Mouse (Mus musculus) kidney, postnatal 0 days (tissue): ENCODE results near the gene Emc10. TPM values are rescaled to one million over a fixed set of nuclear protein-coding genes. Genes with fewer than 3 reads are reported as not detected.
A peak's percentile ranks its signal among the peaks of the same experiment; 100 is the strongest.

ENCODE experiments used
- ATAC-seq: fragments of 200-750 bp; cut with Nextera tagmentation; replicated peaks from 2 replicates; pipeline ENCODE4 v1.8.0; 2017; ENCODE audit warnings: low read depth, moderate number of reproducible peaks, moderate TSS enrichment, moderate library complexity; ENCODE audit not compliant: low FRiP score
- DNase-seq: peaks from one replicate; pipeline ENCODE4 v3.0.0-alpha.2; 2016; ENCODE audit warnings: low spot score
- H3K27ac ChIP-seq: fragments of 300-500 bp; sonication (generic); 2 replicates; pipeline ENCODE4 v1.5.1; 2014; ENCODE audit warnings: mild to moderate bottlenecking
- H3K27me3 ChIP-seq: fragments of 300-500 bp; sonication (generic); 2 replicates; pipeline ENCODE4 v1.6.1; 2014; ENCODE audit warnings: low read length, mixed read lengths; ENCODE audit not compliant: insufficient read depth
- H3K36me3 ChIP-seq: fragments of 300-500 bp; sonication (generic); 2 replicates; pipeline ENCODE4 v1.6.1; 2014; ENCODE audit warnings: low read length, mixed read lengths; ENCODE audit not compliant: insufficient read depth
- H3K4me1 ChIP-seq: fragments of 300-500 bp; sonication (generic); replicated peaks from 2 replicates; pipeline ENCODE4 v1.6.1; 2014; ENCODE audit warnings: antibody characterized with exemption, low read length, mixed read lengths; ENCODE audit not compliant: insufficient read depth
- H3K4me2 ChIP-seq: fragments of 300-500 bp; sonication (generic); 2 replicates; pipeline ENCODE4 v1.6.1; 2014; ENCODE audit warnings: mild to moderate bottlenecking, low read length, moderate library complexity, mixed read lengths
- H3K4me3 ChIP-seq: fragments of 300-500 bp; sonication (generic); replicated peaks from 2 replicates; pipeline ENCODE4 v1.5.1; 2014; ENCODE audit warnings: low read depth, low read length
- H3K9ac ChIP-seq: fragments of 300-500 bp; sonication (generic); 2 replicates; pipeline ENCODE4 v1.6.1; 2014; ENCODE audit warnings: low read depth, low read length
- H3K9me3 ChIP-seq: fragments of 300-500 bp; sonication (generic); replicated peaks from 2 replicates; pipeline ENCODE4 v1.6.1; 2016; ENCODE audit warnings: low read length, inconsistent platforms, mixed read lengths
- CTCF ChIP-seq: IDR thresholded peaks from 2 replicates; pipeline ENCODE4 v1.5.1; 2016; ENCODE audit warnings: antibody characterized with exemption, low read depth, mild to moderate bottlenecking, moderate library complexity
- WGBS: fragments of 180-500 bp; shearing (Covaris S2); extraction: QIAGEN DNeasy Blood & Tissue Kit; methylation state at CpG from one replicate; pipeline ENCODE4 v1.1.7; 2014; 5-methylcytosine and 5-hydroxymethylcytosine counted together
- polyA plus RNA-seq: library from polyadenylated mRNA; unstranded; fragments of >200 nt; fragmentation: Nextera tagmentation; extraction: Ambion mirVana; gene quantifications from 2 replicates; pipeline ENCODE4 v1.2.1, GENCODE M21; 2015

Gene Emc10
- polyA plus RNA-seq, 1 experiment from 2014 or later: 136 TPM

DNA sequence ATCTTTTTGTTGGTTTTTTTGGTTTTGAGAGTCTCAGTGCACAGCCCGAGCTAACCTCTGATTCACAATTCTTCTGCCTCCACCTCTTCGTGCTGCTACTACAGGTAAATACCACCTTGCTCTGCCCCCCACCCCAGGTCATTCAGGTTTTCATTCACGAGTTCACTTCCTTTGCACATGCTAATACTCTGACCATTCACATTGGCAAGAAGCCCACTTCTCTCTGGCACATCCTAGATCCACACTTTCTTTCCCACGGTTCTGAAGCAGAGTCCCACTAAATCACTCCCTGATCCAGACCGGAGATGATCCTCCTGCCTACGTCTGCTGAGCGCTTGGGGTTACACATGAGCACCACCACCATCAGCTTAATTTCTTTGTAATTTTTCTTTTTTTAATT lies 1.2 kb downstream of the Emc10 start:
- no peak for DNase-seq
- H3K9me3 ChIP-seq: no peaks in the 10 kb centered on the region
- no peak overlapping the region for H3K9ac ChIP-seq
- ATAC-seq: no peak
- 66% methylated on average over 7 of the region's 7 CpGs for WGBS
- peak overlapping the region; percentile 92; the same call in 1 of the 2 replicates for H3K4me2 ChIP-seq
- peaks cover 8% of the 10 kb centered on the region; the same call in 1 of the 2 replicates for H3K4me1 ChIP-seq
- H3K27me3 ChIP-seq: no peaks in the 10 kb centered on the region
- H3K36me3 ChIP-seq: peaks cover 34% of the 10 kb centered on the region
- H3K27ac ChIP-seq: no peak overlapping the region
- no peak overlapping the region for H3K4me3 ChIP-seq
- TF ChIP-seq CTCF: no peak

DNA sequence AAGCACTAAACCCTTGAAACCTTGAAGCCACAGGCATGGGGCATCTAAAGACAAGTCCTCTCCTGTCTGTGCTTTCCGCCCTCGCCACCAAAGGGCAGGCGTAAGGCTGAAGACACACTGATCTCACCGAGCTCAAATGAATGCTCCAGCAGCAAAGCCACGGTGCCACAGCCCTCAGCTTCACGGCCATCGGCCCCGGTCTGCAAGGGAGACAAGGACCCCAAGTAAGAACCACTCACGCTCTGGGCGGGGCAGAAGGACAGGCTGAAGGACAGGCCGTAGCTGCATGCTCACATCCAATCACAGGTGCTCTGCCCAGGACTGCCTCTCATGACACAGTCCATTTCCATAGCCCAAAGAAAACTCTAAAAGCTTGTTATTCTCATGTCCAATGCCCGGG lies 1.6 kb downstream of the Emc10 start:
- 90% methylated on average over 12 of the region's 12 CpGs for WGBS
- Histone ChIP-seq H3K27me3 (no peaks in the 10 kb centered on the region), H3K36me3 (peaks cover 35% of the 10 kb centered on the region), H3K4me1 (peaks cover 8% of the 10 kb centered on the region; the same call in 1 of the 2 replicates), H3K4me3 (no peak overlapping the region), H3K4me2 (no peak overlapping the region), H3K9ac (no peak overlapping the region), H3K9me3 (no peaks in the 10 kb centered on the region), H3K27ac (no peak overlapping the region)
- DNase-seq (no peak), ATAC-seq (no peak)
- TF ChIP-seq CTCF: no peak

DNA sequence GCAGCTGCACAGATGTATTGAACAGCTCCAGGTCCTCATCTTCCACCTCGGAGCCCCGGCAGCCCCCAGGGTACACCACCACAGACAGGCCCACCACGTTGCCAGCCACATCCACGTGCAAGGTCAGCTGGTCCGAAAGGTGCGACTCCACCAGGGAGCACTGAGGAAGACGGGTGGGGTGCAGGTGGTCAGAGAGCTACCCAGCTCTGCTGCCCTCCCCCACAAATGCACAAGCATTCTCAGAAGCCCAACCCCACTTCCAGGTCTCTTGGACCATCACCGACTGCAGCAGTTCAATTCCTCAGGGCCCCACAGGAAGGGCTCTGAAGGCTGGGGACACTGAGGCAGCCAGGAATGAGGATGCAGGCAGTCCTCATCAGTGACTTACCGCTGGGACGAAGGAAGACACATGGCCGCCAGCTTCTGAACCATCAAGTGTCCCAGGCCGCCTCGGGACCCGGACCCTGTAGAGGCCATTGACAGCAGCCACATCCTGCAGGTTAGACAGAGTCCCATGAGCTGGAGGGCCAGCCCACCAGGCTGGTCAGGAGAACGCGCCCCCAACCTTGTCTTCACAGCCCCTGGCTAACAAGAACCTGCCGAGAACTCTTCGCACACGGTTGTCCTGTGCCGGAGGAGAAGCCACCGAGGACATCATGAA lies 4.0 kb downstream of the Emc10 start:
- Histone ChIP-seq H3K4me3 (no peak overlapping the region), H3K36me3 (peaks cover 46% of the 10 kb centered on the region), H3K4me1 (peaks cover 8% of the 10 kb centered on the region; the same call in 1 of the 2 replicates), H3K27ac (no peak overlapping the region), H3K27me3 (no peaks in the 10 kb centered on the region), H3K9ac (no peak overlapping the region), H3K4me2 (no peak overlapping the region), H3K9me3 (no peaks in the 10 kb centered on the region)
- ATAC-seq (no peak), DNase-seq (no peak)
- WGBS: 91% methylated on average over 21 of the region's 21 CpGs
- TF ChIP-seq CTCF: no peak

DNA sequence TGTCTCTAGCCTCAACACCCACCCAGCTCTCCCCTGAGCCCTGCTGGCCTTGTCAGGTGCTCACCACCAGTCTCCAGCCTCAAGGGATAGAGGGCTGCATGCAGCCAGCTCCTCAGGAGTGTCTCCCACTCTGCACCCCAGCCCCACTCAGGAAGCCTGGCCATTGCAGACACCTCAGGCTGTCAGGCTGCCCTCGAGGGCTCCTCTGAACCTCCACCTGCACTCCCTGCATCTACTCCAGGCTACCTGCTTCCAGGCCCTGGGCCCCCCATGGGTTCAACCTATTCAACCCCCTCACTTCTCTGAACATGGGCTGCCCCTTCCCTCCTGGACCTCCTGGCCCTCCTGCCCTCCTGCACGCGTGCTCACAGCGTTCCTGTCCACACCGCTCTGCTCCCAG lies 4.9 kb downstream of the Emc10 start:
- Histone ChIP-seq H3K4me3 (no peak overlapping the region), H3K9ac (no peak overlapping the region), H3K27ac (no peak overlapping the region), H3K36me3 (peaks cover 46% of the 10 kb centered on the region), H3K9me3 (no peaks in the 10 kb centered on the region), H3K27me3 (no peaks in the 10 kb centered on the region), H3K4me2 (no peak overlapping the region), H3K4me1 (peaks cover 8% of the 10 kb centered on the region; the same call in 1 of the 2 replicates)
- WGBS: 88% methylated on average over 5 of the region's 5 CpGs
- ATAC-seq: no peak
- DNase-seq: no peak
- no peak for TF ChIP-seq CTCF

DNA sequence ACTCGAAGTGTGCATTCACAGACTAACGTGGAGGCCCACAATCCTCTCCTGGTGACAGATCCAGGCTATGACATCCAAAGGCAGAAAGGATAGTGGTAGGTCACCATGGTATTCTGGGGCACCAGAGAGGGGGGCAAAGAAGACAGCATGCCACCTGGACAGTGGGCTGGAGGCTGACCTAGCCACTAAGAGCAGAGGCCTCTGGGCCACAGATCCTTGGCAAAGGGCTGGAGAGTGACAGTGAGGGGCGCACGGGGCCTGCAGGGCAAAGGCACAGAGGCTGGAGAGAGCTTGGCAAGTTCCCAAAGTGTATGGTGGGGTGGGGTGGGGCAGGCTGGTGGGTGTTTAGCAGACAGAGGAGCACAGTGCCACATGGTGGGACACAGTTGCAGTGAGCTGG lies 6.0 kb downstream of the Emc10 start:
- H3K4me1 ChIP-seq: peaks cover 2% of the 10 kb centered on the region; the same call in 1 of the 2 replicates
- H3K27me3 ChIP-seq: no peaks in the 10 kb centered on the region
- TF ChIP-seq CTCF: no peak
- H3K4me2 ChIP-seq: no peak overlapping the region
- peaks cover 46% of the 10 kb centered on the region for H3K36me3 ChIP-seq
- H3K27ac ChIP-seq: no peak overlapping the region
- DNase-seq (no peak), ATAC-seq (no peak)
- WGBS: 95% methylated on average over 4 of the region's 4 CpGs
- H3K9me3 ChIP-seq: no peaks in the 10 kb centered on the region
- H3K9ac ChIP-seq: no peak overlapping the region
- H3K4me3 ChIP-seq: no peak overlapping the region

DNA sequence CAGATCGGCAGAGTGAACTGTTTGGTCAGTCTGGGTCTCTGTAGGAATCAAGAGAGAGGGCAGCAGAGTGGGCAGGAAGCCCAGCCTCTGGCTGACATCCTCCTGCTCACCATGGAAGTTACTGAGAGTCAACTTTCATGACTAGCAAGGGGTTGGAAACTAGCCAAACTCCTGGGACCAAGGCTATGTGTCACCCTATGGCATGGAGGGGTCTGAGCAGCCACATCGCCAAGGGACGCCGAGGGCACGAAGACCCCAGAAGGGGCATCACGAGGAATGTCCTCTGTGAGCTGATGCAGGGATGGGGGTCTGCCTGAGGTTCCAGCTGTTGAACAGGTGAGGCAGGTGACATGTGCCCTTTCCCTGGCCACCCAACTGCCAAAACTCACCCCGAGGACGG lies 7.8 kb downstream of the Emc10 start:
- 92% methylated on average over 8 of the region's 8 CpGs for WGBS
- H3K4me3 ChIP-seq: no peak overlapping the region
- ATAC-seq: no peak

DNA sequence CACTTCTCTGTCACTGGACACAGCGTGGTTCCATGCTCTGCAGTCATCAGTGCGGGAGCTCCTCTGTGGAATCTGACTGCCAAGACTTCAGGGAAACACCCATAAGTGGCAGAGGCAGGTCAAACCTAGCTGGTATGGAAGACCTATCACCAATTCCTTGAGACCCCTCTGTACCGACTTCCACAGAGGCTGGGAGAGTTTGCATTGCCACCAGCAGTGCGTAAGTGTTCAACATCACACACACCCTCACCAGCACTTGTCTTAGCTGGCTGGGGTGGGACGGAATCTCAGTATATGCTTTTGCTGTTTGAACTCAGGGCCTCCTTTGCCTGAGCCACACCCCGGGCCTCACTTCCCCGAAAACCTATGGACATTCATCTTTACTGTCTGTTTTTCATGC lies 8.4 kb downstream of the Emc10 start:
- Histone ChIP-seq H3K9me3 (no peaks in the 10 kb centered on the region), H3K36me3 (peaks cover 41% of the 10 kb centered on the region), H3K4me2 (no peak overlapping the region), H3K9ac (no peak overlapping the region), H3K27me3 (no peaks in the 10 kb centered on the region), H3K4me1 (no peaks in the 10 kb centered on the region), H3K4me3 (no peak overlapping the region), H3K27ac (no peak overlapping the region)
- TF ChIP-seq CTCF: no peak
- 89% methylated on average over 7 of the region's 7 CpGs for WGBS
- no peak for ATAC-seq
- no peak for DNase-seq

More for the DNA sequence above, 7.8 kb downstream of the Emc10 start:
- no peak for DNase-seq
- H3K4me2 ChIP-seq: no peak overlapping the region
- H3K36me3 ChIP-seq: peaks cover 46% of the 10 kb centered on the region
- TF ChIP-seq CTCF: no peak
- no peak overlapping the region for H3K9ac ChIP-seq
- no peaks in the 10 kb centered on the region for H3K4me1 ChIP-seq
- no peaks in the 10 kb centered on the region for H3K9me3 ChIP-seq
- no peaks in the 10 kb centered on the region for H3K27me3 ChIP-seq
- H3K27ac ChIP-seq: no peak overlapping the region
